Mouse (Mus musculus): ENCODE data around the gene Kdf1. TPM values are rescaled to one million over a fixed set of nuclear protein-coding genes. Genes with fewer than 3 reads are reported as not detected.
A peak's percentile ranks its signal among the peaks of the same experiment; 100 is the strongest.

The Kdf1 gene
- polyA plus RNA-seq, 1 experiment from 2014 or later: 0.74 TPM

DNA sequence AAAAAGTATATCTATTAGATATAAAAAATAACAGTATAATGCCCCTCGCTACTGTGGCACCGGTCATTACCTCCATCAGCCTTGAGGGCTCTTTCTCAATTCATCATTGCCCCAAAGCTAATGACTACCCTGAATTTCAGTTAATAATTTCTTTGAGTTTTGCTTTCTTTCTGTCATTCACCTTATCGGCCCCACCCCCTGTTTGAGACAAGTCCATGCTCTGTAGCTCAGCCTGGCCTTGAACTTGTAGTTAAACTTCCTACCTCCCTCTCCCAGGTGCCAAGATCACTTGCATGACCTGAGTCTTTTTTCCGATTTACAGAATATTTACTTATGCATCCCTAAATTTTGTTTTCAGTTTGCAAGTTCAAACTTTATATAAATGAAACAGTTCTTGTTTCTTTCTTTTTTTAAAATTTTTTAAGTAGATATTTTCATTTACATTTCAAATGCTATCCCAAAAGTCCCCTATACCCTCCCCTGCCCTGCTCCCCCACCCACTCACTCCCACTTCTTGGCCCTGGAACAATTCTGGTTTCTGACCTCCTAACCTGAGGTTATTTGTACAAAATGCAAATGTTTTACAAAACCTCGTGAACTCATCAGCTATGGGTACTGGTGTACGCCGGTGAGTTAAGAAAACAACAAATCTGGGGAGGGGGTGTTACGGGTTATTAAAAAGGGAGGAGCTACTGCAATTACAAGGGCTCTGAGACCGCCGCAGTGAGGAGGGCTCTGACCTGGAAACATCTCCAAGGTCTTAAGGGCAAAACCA, 50.7 kb downstream of the Kdf1 start:
- H3K4me1 ChIP-seq (replicated peaks): 0 out of 2 replicates have a peak, but pooled peaks cover 6% of the 10 kb centered on the region
- H3K9me3 ChIP-seq: no peaks in the 10 kb centered on the region
- H3K4me3 ChIP-seq: no peak overlapping the region
- no peak for ATAC-seq (ENCODE audit: low FRiP score, low read depth)
- no peak overlapping the region for H3K9ac ChIP-seq
- no peak overlapping the region for H3K27ac ChIP-seq (replicated peaks)
- no peak overlapping the region for H3K4me2 ChIP-seq
- no peaks in the 10 kb centered on the region for H3K27me3 ChIP-seq
- no peaks in the 10 kb centered on the region for H3K36me3 ChIP-seq
- 75% methylated on average over 10 of the region's 10 CpGs for WGBS

- no peak overlapping the region for H3K4me2 ChIP-seq
- H3K9ac ChIP-seq: no peak overlapping the region
- no peak overlapping the region for H3K4me3 ChIP-seq
- peaks cover 6% of the 10 kb centered on the region; the same call in 1 of the 2 replicates for H3K4me1 ChIP-seq (replicated peaks)
- no peak for ATAC-seq (ENCODE audit: low FRiP score, low read depth)
- H3K27me3 ChIP-seq: no peaks in the 10 kb centered on the region
- 59% methylated on average over 10 of the region's 10 CpGs for WGBS
- no peaks in the 10 kb centered on the region for H3K36me3 ChIP-seq
- H3K9me3 ChIP-seq: no peaks in the 10 kb centered on the region
- H3K27ac ChIP-seq (replicated peaks): no peak overlapping the region
These were observed 51.3 kb downstream of the Kdf1 start for GRCm38 (mm10) chr4:133570066-133570466.

- H3K36me3 ChIP-seq: peaks cover 13% of the 10 kb centered on the region
- H3K27ac ChIP-seq (replicated peaks): peak within 1 kb of the TSS; percentile 82
- ATAC-seq (ENCODE audit: low FRiP score, low read depth): peak; percentile 92
- no peaks in the 10 kb centered on the region for H3K27me3 ChIP-seq
- 6% methylated on average over 44 of the region's 44 CpGs for WGBS
- H3K4me1 ChIP-seq (replicated peaks): peaks cover 17% of the 10 kb centered on the region
- H3K9me3 ChIP-seq: no peaks in the 10 kb centered on the region
- H3K4me2 ChIP-seq: peak within 1 kb of the TSS; percentile 75
- H3K9ac ChIP-seq: peak within 1 kb of the TSS; percentile 80
- peak within 1 kb of the TSS; percentile 92 for H3K4me3 ChIP-seq
These were observed 55.5 kb downstream of the Kdf1 start, which contains the start of gene Gpatch3 for GRCm38 (mm10) chr4:133574070-133574842. Gene Gpatch3, plus strand, starts transcription at chr4:133574745.

DNA sequence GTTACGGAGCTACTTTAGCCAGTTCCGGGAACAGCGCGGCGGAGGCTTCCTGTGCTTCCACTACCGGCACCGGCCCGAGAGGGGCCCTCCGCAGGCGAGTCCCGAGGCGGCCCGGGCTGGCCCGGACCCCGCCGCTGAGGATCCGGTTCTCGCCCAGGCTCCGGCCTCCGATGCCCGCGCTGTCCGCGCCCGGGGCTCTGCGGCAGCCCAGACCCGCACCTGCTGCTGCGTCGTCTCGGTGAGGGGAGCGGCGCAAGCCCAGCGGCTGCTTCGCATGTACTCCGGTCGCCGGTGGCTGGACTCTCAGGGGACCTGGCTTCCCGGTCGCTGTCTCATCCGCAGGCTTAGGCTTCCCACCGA, 56.1 kb downstream of the Kdf1 start:
- H3K9ac ChIP-seq: peak overlapping the region; percentile 80
- H3K4me1 ChIP-seq (replicated peaks): peaks cover 17% of the 10 kb centered on the region
- peak overlapping the region; percentile 75 for H3K4me2 ChIP-seq
- H3K9me3 ChIP-seq: no peaks in the 10 kb centered on the region
- no peaks in the 10 kb centered on the region for H3K27me3 ChIP-seq
- peak overlapping the region; percentile 92 for H3K4me3 ChIP-seq
- peak overlapping the region; percentile 82 for H3K27ac ChIP-seq (replicated peaks)
- WGBS: under 1% methylated on average over 39 of the region's 41 CpGs
- peaks cover 17% of the 10 kb centered on the region for H3K36me3 ChIP-seq
- ATAC-seq (ENCODE audit: low FRiP score, low read depth): peak; percentile 70

DNA sequence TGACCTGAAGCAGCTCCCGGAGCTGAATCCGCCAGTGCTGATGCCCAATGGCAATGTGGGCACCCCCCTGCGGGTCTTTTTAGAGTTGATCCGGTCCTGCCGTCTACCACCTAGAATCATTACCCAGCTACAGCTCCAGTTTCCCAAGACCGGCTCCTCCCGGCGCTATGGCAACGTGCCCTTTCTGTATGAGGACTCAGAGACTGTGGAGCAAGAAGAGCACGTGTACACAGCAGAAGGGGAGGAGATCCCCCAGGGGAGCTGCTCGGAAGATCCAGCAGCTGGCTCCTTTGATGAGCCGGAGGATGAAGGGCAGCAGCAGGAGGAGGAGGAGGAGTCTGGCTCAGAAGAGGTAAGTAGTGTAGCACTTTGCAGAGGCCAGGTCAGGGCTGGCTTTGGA, 59.2 kb downstream of the Kdf1 start:
- peaks cover 17% of the 10 kb centered on the region for H3K4me1 ChIP-seq (replicated peaks)
- H3K9ac ChIP-seq: no peak overlapping the region
- no peak overlapping the region for H3K4me2 ChIP-seq
- 71% methylated on average over 12 of the region's 12 CpGs for WGBS
- no peak for ATAC-seq (ENCODE audit: low FRiP score, low read depth)
- H3K9me3 ChIP-seq: no peaks in the 10 kb centered on the region
- no peak overlapping the region for H3K4me3 ChIP-seq
- H3K36me3 ChIP-seq: peaks cover 40% of the 10 kb centered on the region
- no peaks in the 10 kb centered on the region for H3K27me3 ChIP-seq
- H3K27ac ChIP-seq (replicated peaks): no peak overlapping the region

Small RNA genes within 50 kb of the gene (microRNA-seq; reads per million reads assigned to microRNA genes)
- gene Gm23158: not detected

Other genes starting within 250 kb of the Kdf1 start
- gene Tmem222, start 241.2 kb upstream of the Kdf1 start, polyA plus RNA-seq (2015; fragmentation: Nextera tagmentation; extraction: Ambion mirVana): 109 and 121 TPM in 2 replicates
- gene Wdtc1, start 165.5 kb upstream of the Kdf1 start, polyA plus RNA-seq (2015; fragmentation: Nextera tagmentation; extraction: Ambion mirVana): 22.7 and 24.0 TPM in 2 replicates
- gene Slc9a1, start 149.3 kb upstream of the Kdf1 start, polyA plus RNA-seq (2015; fragmentation: Nextera tagmentation; extraction: Ambion mirVana): 8.1 and 10.1 TPM in 2 replicates
- gene Tent5b, start 38.8 kb upstream of the Kdf1 start, polyA plus RNA-seq (2015; fragmentation: Nextera tagmentation; extraction: Ambion mirVana): 0.49 and 0.58 TPM in 2 replicates
- 10.8 and 10.9 TPM in 2 replicates for gene Trnp1, start 20.4 kb upstream of the Kdf1 start, polyA plus RNA-seq (2015; fragmentation: Nextera tagmentation; extraction: Ambion mirVana)
- 253 and 272 TPM in 2 replicates for gene Nudc, start 27.0 kb downstream of the Kdf1 start, polyA plus RNA-seq (2015; fragmentation: Nextera tagmentation; extraction: Ambion mirVana)
- gene Nr0b2, start 34.4 kb downstream of the Kdf1 start, polyA plus RNA-seq (2015; fragmentation: Nextera tagmentation; extraction: Ambion mirVana): not detected in 2 replicates
- gene Gpatch3, start 55.8 kb downstream of the Kdf1 start, polyA plus RNA-seq (2015; fragmentation: Nextera tagmentation; extraction: Ambion mirVana): 7.1 and 8.6 TPM in 2 replicates
- gene Gpn2, start 65.4 kb downstream of the Kdf1 start, polyA plus RNA-seq (2015; fragmentation: Nextera tagmentation; extraction: Ambion mirVana): 17.6 and 19.7 TPM in 2 replicates
- gene Sfn, start 83.2 kb downstream of the Kdf1 start, polyA plus RNA-seq (2015; fragmentation: Nextera tagmentation; extraction: Ambion mirVana): 2.2 TPM in 2 replicates
- gene Zdhhc18, start 131.2 kb downstream of the Kdf1 start, polyA plus RNA-seq (2015; fragmentation: Nextera tagmentation; extraction: Ambion mirVana): 12.0 and 15.8 TPM in 2 replicates
- 14.2 and 14.9 TPM in 2 replicates for gene Pigv, start 153.7 kb downstream of the Kdf1 start, polyA plus RNA-seq (2015; fragmentation: Nextera tagmentation; extraction: Ambion mirVana)
- 30.0 and 31.2 TPM in 2 replicates for gene Arid1a, start 237.8 kb downstream of the Kdf1 start, polyA plus RNA-seq (2015; fragmentation: Nextera tagmentation; extraction: Ambion mirVana)

Measured in hindbrain, embryonic 15.5 days (tissue).